Mouse (Mus musculus) midbrain, embryonic 11.5 days (tissue): ENCODE measurements around the gene Tmem214. TPM values are rescaled to one million over a fixed set of nuclear protein-coding genes. Genes with fewer than 3 reads are reported as not detected.
"Not testable (repeated sequence)": the region's sequence is repeated elsewhere in the genome, so short reads cannot be mapped to it uniquely, and the experiment has no call there.

Experiments used
- ATAC-seq: fragments of 200-750 bp; cut with Nextera tagmentation; 2 replicates; pipeline ENCODE4 v1.8.0; 2017; ENCODE audit warnings: moderate TSS enrichment, moderate library complexity; ENCODE audit not compliant: low FRiP score
- DNase-seq: peaks from one replicate; pipeline ENCODE4 v3.0.0; 2015; ENCODE audit warnings: low spot score; ENCODE audit errors: missing footprints
- H3K27ac ChIP-seq: fragments of 300-500 bp; sonication (generic); 2 replicates; pipeline ENCODE4 v1.5.1; 2014; ENCODE audit warnings: low read depth, low read length
- H3K27me3 ChIP-seq: fragments of 300-500 bp; sonication (generic); 2 replicates; pipeline ENCODE4 v1.6.1; 2014; ENCODE audit warnings: mild to moderate bottlenecking, low read length, moderate library complexity, mixed read lengths; ENCODE audit not compliant: control insufficient read depth, insufficient read depth
- H3K36me3 ChIP-seq: fragments of 300-500 bp; sonication (generic); 2 replicates; pipeline ENCODE4 v1.6.1; 2014; ENCODE audit warnings: mild to moderate bottlenecking, low read length, moderate library complexity, mixed read lengths; ENCODE audit not compliant: control insufficient read depth, insufficient read depth
- H3K4me1 ChIP-seq: fragments of 300-500 bp; sonication (generic); 2 replicates; pipeline ENCODE4 v1.6.1; 2014; ENCODE audit warnings: low read length; ENCODE audit not compliant: control insufficient read depth, insufficient read depth
- H3K4me2 ChIP-seq: fragments of 300-500 bp; sonication (generic); 2 replicates; pipeline ENCODE4 v1.6.1; 2014; ENCODE audit warnings: mild to moderate bottlenecking, moderate library complexity
- H3K4me3 ChIP-seq: fragments of 300-500 bp; sonication (generic); 2 replicates; pipeline ENCODE4 v1.5.1; 2014; ENCODE audit warnings: low read depth, low read length
- H3K9ac ChIP-seq: fragments of 300-500 bp; sonication (generic); 2 replicates; pipeline ENCODE4 v1.6.1; 2014; ENCODE audit warnings: low read length
- H3K9me3 ChIP-seq: fragments of 300-500 bp; sonication (generic); 2 replicates; pipeline ENCODE4 v1.6.1; 2016; ENCODE audit warnings: low read length; ENCODE audit not compliant: control insufficient read depth
- WGBS: fragments of 180-500 bp; shearing (Covaris S2); extraction: QIAGEN DNeasy Blood & Tissue Kit; methylation state at CpG from one replicate; pipeline ENCODE4 v1.1.7; 2014; 5-methylcytosine and 5-hydroxymethylcytosine counted together
- polyA plus RNA-seq: library from polyadenylated mRNA; unstranded; fragments of >200 nt; fragmentation: Nextera tagmentation; extraction: Ambion mirVana; gene quantifications from 2 replicates; pipeline ENCODE4 v1.2.1, GENCODE M21; 2014

Tmem214 gene
- polyA plus RNA-seq, 1 experiment from 2014 or later = 35.4 TPM

- 24% methylated on average over 9 of the region's 9 CpGs for WGBS
- Histone ChIP-seq H3K27me3 (no peaks in the 10 kb centered on the region), H3K9ac (peak overlapping the region; percentile 88), H3K4me2 (peak overlapping the region; percentile 72), H3K4me1 (peaks cover 7% of the 10 kb centered on the region), H3K27ac (no peak overlapping the region), H3K36me3 (peaks cover 16% of the 10 kb centered on the region), H3K4me3 (peak overlapping the region; percentile 94), H3K9me3 (no peaks in the 10 kb centered on the region)
- peak; percentile 95 for DNase-seq
- ATAC-seq = peak; percentile 49
Measured at GRCm38 (mm10) chr5:30868981-30869380, 1.2 kb downstream of the Tmem214 start.

GRCm38 (mm10) chr5:30869405-30870130 lies 1.8 kb downstream of the Tmem214 start:
- peak overlapping the region; percentile 72 for H3K4me2 ChIP-seq
- WGBS = under 1% methylated on average over 63 of the region's 63 CpGs
- no peak overlapping the region for H3K27ac ChIP-seq
- H3K4me1 ChIP-seq = peaks cover 7% of the 10 kb centered on the region
- H3K4me3 ChIP-seq = peak overlapping the region; percentile 94
- H3K9me3 ChIP-seq = no peaks in the 10 kb centered on the region
- no peaks in the 10 kb centered on the region for H3K27me3 ChIP-seq
- DNase-seq = peak; percentile 98
- ATAC-seq = peak; percentile 92
- peaks cover 20% of the 10 kb centered on the region for H3K36me3 ChIP-seq
- peak overlapping the region; percentile 88 for H3K9ac ChIP-seq

GRCm38 (mm10) chr5:30870131-30870406 lies 2.3 kb downstream of the Tmem214 start:
- DNase-seq (no peak), ATAC-seq (no peak)
- Histone ChIP-seq H3K36me3 (peaks cover 20% of the 10 kb centered on the region), H3K9me3 (no peaks in the 10 kb centered on the region), H3K4me1 (peaks cover 7% of the 10 kb centered on the region), H3K4me2 (peak overlapping the region; percentile 72), H3K27me3 (no peaks in the 10 kb centered on the region), H3K9ac (peak overlapping the region; percentile 88), H3K4me3 (peak overlapping the region; percentile 94), H3K27ac (no peak overlapping the region)
- 32% methylated on average over 2 of the region's 2 CpGs for WGBS

GRCm38 (mm10) chr5:30872574-30872973 lies 4.8 kb downstream of the Tmem214 start:
- Histone ChIP-seq H3K9me3 (no peaks in the 10 kb centered on the region), H3K27ac (no peak overlapping the region), H3K4me1 (peaks cover 7% of the 10 kb centered on the region), H3K36me3 (peaks cover 36% of the 10 kb centered on the region), H3K4me3 (no peak overlapping the region), H3K4me2 (no peak overlapping the region), H3K9ac (no peak overlapping the region), H3K27me3 (no peaks in the 10 kb centered on the region)
- 87% methylated on average over 9 of the region's 9 CpGs for WGBS
- ATAC-seq = no peak
- no peak for DNase-seq

GRCm38 (mm10) chr5:30874365-30874764 lies 6.6 kb downstream of the Tmem214 start:
- Histone ChIP-seq H3K4me2 (no peak overlapping the region), H3K9ac (no peak overlapping the region), H3K4me3 (no peak overlapping the region), H3K9me3 (no peaks in the 10 kb centered on the region), H3K36me3 (peaks cover 38% of the 10 kb centered on the region), H3K27me3 (no peaks in the 10 kb centered on the region), H3K27ac (no peak overlapping the region), H3K4me1 (peaks cover 7% of the 10 kb centered on the region)
- no peak for ATAC-seq
- 91% methylated on average over 7 of the region's 7 CpGs for WGBS
- DNase-seq = no peak

- DNase-seq = no peak
- Histone ChIP-seq H3K9ac (no peak overlapping the region), H3K36me3 (peaks cover 25% of the 10 kb centered on the region)
Measured at GRCm38 (mm10) chr5:30878616-30879015, 10.8 kb downstream of the Tmem214 start.

GRCm38 (mm10) chr5:30879347-30879943 lies 11.6 kb downstream of the Tmem214 start:
- no peak overlapping the region for H3K4me2 ChIP-seq
- WGBS = 85% methylated on average over 5 of the region's 5 CpGs
- H3K4me1 ChIP-seq = no peaks in the 10 kb centered on the region
- ATAC-seq (no peak), DNase-seq (no peak)
- peaks cover 21% of the 10 kb centered on the region for H3K36me3 ChIP-seq
- H3K4me3 ChIP-seq = no peak overlapping the region
- H3K27ac ChIP-seq = no peak overlapping the region
- no peak overlapping the region for H3K9ac ChIP-seq
- no peaks in the 10 kb centered on the region for H3K27me3 ChIP-seq
- no peaks in the 10 kb centered on the region for H3K9me3 ChIP-seq

More at GRCm38 (mm10) chr5:30878616-30879015, 10.8 kb downstream of the Tmem214 start:
- Histone ChIP-seq H3K4me1 (no peaks in the 10 kb centered on the region), H3K4me2 (no peak overlapping the region), H3K27ac (no peak overlapping the region), H3K27me3 (no peaks in the 10 kb centered on the region), H3K9me3 (no peaks in the 10 kb centered on the region), H3K4me3 (no peak overlapping the region)
- 67% methylated on average over 6 of the region's 6 CpGs for WGBS
- no peak for ATAC-seq

GRCm38 (mm10) chr5:30881839-30882238 lies 14.0 kb downstream of the Tmem214 start:
- H3K9ac ChIP-seq, H3K4me1 ChIP-seq, H3K9me3 ChIP-seq, H3K36me3 ChIP-seq, H3K27ac ChIP-seq, H3K27me3 ChIP-seq, ATAC-seq, H3K4me3 ChIP-seq, H3K4me2 ChIP-seq, DNase-seq: not testable (repeated sequence)
- WGBS = 88% methylated on average over 4 of the region's 4 CpGs

GRCm38 (mm10) chr5:30886209-30886608 lies 18.4 kb downstream of the Tmem214 start:
- H3K9ac ChIP-seq = no peak overlapping the region
- no peak for ATAC-seq
- no peak overlapping the region for H3K27ac ChIP-seq
- peaks cover 13% of the 10 kb centered on the region for H3K4me1 ChIP-seq
- no peak for DNase-seq
- no peaks in the 10 kb centered on the region for H3K9me3 ChIP-seq
- H3K27me3 ChIP-seq = no peaks in the 10 kb centered on the region
- 47% methylated on average over 4 of the region's 4 CpGs for WGBS
- no peaks in the 10 kb centered on the region; the same call in 1 of the 2 replicates for H3K36me3 ChIP-seq
- H3K4me3 ChIP-seq = no peak overlapping the region
- no peak overlapping the region; the same call in 1 of the 2 replicates for H3K4me2 ChIP-seq
